Mouse (Mus musculus) B cell, adult 2 months (primary cell): ENCODE measurements around the gene Fam172a.

ENCODE experiments used
- DNase-seq, 2 experiments: peaks; one replicate each; pipeline ENCODE4 v3.0.0; 2022

Gene Fam172a

DNA sequence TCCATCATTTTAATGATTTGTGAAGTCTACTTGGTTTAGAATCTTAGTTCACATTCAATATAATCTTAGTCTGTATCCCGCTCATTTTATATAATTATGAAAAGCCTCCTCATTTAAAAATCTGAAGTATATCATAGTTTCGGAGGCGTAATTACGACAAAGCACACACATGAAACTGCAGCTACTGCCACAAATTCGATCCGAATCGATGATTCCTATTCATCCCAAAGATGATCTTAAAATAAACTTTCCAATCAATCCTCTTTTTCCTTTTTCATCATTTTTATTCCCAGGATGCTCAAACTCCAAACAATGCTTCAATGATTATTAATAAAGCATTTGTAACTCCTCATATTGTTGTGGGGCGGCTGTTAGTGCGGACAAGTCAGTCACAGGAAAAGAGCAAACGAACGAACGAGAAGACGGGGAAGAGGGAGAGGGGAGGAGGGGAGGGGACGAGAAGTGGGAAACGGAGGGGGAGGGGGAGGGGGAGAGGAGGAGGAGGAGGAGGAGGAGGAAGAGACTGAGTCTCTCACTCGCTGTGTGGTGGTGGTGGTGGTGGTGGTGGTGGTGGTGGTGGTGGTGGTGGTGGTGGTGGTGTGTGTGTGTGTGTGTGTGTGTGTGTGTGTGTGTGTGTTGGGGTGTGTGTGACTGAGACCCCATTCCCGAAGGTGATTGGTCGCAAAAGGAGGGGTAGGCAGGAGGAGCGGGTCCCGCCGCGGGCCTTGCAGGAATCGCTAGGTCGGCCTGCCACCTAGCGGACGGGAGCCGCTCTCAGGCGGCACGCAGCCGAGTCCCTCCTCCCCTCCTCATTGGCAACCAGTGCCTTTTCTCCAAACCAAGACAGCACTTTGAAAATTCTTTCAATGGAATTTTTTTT, 499.4 kb downstream of the Fam172a start:
- peak; percentile 59 to 63 for DNase-seq

DNA sequence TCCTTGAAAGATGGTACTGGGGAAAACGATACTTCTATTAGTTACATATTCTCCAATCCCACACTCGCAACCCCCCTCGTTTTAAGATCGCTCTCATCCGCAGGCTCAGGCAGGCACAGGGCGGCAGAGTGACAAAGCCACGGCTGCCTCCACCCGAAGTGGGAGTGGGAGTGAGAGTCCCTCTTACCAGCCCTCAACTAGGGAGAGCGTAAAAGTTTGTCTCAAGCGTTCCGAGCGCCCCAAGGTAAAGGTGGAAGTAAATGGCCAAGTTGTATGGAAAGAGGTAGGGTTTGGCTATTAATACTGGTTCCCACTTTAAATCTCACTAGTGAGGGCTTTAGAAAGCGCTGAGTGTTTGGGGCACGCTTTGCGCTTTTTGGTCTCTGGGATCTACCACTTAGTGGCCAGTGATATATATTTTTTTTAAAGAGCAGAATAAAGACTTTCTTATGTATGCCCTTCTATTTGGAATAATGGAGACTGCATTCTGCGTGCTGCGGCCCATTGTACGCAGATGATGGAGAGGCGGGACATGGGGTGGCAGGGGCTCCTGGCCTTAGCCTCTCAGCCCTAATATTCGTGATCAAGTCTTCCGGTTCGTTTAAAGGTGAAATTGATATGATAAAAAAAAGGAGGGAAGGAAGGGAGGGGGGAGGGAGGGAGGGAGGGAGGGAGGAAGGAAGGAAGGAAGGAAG, 500.2 kb downstream of the Fam172a start:
- no peak for DNase-seq

DNA sequence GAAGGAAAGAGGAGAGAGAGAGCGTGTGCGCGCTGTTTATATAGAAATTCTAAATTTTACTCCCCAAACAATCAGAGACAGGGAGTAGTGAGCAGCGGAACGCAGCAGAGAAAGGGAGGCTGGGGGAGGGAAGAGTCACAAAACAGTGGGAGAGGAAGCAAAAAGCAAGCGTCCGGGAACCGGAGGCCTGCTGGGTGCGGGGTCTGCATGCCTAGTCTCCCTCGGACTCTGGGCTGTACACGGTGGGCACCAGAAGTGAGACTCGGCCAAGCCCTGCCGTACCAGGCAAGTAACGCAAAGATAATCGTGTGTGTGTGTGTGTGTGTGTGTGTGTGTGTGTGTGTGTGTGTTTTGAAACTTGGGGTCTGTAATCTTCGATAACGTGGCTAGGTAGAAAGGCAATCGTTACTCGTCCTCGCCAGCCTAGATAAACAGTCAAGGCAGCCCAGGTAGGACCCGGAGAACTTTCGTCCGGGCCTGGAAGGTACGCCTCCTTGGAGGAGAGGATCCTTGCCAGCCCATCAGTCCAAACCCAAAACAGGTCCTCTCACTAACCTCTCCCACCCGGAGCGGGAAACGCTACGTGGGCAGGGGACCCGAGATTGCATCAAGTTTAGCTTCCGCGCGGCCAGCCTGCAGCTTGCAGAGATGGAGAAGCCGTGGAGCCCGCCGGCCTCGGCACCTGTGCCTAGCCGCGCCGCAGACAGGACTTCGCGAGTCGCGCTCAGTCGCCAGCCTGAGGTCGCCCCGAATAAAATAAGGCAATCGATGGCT, 500.9 kb downstream of the Fam172a start:
- no peak for DNase-seq

DNA sequence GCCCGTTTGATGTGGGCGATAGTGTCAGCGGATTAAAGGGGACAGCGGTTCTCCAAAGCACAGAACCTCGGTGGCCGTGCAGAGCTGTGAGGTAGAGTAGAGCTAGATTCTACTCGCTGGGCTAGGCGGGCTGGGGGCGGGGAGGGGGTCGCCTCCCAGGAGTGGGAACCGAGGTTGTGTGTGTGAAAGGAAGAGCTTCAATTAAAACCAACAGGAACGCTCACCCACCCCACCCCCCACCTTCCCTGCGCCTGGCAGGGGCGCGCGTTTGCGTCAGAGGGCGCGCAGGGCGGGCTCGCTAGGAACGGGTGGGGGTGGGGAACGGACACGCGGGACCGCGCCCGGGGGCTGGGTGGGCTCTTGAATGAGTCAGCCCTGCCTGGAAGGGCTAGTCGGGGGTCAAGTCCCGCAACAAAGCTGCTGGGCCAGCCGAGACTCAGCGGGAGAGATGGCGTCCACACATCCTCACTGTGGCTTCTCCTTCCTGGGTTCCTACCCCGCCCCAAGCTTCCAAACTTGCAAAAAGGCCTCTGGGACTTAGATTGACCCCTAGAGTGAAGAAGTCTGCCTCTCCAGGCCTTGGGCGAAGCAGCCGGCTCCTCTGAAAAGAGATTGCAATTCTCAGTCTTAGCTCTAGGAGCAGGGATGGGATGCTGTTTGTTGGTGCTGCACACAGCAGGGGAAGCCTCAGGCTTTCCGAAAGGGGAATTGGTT, 501.7 kb downstream of the Fam172a start:
- no peak for DNase-seq

DNA sequence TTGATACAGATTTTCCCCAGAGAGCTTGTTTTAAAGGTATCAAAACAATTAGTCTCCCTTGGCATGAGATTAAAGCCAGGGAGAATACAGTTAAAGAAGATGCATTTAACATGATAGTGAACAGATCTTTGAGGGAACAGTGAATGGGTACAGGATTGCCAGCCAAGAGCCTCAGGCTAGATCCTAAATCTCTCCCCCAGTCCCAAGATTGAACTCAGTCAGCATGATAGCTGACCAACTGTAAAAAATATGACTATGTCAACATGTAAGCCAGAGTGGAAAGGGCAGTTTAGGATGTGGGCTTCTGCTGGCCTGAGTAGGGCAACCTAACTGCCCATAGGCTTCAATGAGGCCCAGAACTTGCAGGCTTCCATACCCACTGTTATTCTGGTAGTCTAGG, 503.6 kb downstream of the Fam172a start:
- no peak for DNase-seq

DNA sequence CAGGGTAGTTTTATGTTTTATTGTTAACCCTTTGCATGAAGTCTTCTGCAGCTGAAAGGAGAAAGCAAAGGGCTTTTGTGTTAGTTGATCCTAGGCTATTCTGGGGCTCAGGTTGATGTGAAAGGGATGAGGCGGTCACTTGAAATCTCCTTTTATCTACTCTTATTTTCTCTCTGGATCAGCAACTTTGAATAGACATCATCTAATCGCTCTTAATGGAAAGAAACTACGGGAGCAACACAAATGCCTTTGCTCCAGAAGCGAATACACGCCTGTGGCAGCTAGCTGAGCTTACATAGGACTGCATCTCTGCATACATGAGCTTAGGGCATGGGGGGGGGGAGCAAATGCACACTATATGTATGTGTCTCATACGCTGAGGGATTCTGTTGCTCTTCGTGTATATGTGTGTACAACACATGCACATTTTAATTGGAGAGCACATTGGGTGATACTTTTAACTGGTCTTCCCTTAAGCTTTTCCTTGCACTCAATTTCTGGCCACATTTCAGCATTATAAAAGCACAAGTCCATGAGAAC, 505.1 kb downstream of the Fam172a start:
- DNase-seq: no peak

DNA sequence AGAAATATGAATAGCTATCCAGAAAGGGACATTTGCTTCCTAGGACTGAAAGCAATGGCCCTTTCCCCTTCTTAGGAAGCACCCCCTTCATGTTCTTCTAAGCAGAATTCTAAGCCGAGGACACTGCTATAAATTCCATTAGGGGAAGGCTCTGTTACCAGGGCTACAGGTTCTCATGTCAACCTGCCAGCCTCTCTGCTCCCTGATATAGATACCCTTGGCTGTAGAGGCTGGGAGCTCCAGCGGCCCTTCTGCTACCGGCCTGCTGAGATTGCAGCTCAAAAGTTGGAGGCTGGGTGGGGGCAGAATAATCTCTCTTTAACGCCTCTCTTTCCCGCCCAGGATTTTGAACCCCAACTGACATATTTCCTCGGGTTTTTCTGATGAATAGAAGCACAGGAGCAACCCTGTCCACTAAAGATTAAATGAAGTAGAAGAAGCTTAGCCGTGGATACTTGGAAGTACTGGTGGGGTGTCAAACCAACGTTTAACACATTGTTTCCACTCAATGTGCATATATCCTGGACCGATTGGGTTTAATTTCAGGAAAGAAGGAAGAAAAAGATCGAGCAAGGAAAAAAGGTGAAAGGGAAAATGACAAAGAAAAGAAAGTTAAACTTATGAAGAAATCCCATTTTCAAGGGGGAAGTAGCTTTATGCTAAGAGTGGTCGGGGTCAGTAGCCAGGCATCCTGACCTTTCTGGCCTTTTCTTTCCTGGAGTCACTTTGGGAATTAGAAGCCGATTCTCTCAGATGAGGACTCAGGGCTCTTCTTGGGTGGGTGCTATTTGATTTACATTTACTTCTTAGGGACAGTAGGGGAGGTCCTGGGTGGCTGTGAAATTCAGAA, 506.2 kb downstream of the Fam172a start:
- DNase-seq: no peak

DNA sequence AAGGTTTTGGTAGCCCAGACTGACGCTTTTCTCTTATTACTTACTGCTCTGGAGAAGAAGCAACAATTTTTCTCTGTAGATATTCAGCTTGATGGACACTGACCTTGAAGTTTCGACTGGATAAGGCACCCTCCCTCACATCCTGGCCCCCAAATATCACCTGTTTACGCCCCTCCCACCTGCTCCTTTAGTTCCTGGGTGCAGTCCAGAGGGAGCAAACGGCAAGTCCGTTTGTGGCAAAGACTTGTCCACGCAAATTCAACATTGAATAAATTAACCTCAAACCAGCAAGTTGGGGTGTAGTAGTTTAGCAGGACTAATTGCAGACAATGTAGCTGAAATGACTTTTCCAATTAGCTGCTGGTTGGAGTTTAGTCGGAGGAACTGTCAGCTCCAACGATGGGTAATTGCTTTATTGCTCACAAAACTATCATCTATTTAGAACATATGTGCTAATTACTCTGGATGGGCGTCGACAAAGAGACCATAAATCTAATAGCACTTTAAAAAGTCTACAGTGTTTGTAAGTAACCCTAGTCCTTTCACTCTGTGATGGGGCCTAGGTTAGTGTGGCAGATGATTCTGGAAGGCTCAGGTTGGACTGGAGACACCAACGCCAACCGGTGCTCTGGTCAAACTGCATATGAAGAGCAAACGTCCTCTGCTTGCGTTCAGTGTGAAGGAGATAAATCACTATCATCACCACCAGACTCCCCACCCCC, 507.0 kb downstream of the Fam172a start:
- no peak for DNase-seq

DNA sequence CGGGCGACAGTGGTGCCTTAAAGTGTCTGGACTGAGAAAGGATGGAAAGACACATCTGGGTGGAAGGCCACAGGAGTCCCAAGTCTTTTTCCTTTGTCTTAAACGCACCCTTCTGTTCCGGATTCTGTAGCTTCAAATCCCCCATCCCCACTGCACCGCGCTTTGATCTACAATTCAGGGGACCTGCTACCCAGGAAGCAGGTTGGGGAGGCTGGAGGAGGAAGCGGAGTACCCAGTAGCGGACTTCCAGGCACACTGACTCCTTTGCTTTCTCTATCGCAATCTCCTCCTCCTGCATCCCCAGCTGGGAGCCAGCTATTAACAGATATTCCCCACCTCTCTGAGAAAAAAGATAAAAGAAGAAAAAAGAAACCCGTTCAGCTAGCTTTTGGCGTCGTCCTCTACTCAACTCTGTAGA, 507.8 kb downstream of the Fam172a start:
- DNase-seq: no peak

DNA sequence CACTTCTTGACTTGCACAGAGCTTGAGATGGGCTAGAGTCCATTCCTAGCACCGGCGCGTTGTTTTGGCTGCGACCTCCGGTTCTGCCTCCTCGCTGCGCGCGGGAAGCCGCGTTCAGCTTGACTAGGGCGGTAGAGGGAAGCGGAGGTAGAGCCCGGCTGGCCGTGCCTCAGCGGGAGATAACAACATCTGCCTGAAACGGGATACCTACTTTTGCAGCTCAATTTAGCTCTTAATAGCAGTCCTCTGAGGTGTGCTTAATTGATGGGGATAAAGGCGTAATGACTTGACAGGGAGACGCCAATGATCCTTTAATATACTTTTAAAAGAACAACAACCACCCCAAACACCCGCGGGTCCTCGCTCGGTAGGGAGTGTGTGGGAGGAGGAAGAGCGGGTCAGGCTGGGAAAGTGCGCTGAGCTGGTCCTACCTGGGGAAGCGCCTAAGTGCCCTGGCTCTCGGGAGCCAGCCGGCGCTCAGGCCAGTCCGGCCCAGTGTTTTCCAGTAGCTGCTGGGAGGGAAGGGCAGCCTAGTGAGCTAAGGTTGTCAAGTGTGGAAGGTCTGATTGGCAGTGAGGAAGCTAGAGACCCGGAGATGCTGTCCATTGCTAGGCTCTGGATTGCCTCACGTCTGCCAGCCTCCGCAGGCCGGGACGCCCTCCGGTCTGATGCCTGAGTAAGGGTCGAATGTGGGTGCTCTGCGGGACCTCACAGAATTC, 508.4 kb downstream of the Fam172a start:
- no peak for DNase-seq

DNA sequence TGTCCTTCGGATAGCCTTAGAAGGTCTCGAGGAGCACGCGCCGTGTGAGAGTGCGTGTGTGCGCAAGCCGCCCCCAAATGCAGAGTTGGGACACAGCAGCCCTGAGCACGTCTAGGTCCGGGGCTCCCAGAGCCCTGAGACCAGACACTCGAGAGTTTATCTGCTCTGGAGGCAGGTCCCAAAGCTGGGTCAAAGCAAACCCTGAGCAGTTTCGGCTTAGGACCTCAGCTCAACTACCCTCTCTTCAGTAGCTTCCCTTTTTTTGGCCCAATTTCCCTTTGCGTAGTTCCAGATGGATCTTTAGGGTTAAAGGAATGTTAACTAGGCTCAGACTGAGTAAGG, 508.9 kb downstream of the Fam172a start:
- DNase-seq: no peak

DNA sequence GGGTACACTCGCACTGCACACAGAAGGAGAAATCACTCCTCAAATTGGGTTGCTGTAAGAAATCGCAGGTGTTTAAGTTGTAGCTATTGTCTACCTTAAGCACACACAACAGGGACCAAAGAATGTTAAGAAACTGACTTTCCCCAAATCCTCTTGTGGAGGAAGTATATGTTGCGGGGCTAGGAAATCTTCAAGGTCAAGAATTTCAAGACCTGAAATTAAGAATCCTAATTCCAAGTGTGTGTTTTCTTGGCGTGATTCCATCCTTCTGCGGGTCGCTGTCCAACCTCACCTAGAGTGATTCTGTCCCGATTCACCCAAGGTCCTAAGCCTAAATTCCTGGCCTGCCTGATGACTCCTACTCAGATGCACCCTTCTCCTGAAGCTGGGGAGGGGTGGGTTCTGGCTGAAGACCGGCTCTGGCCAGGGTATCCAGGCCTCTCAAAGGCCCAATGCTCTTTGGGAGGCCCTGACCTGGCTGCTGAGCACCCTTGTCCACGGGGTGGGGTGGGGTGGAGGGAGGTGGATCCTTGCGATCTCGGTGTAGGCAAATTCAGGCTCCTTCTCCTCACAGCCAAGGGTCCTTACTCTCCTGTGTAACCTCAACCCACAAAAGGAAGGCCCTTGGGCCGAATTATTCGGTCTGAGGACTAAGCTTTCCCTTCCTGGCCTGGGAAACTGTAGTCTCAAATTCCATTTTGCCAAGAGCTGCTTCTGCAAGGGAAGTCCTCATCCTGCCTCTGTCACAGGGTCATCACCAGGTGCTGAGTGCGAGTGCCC, 509.6 kb downstream of the Fam172a start:
- DNase-seq: no peak

DNA sequence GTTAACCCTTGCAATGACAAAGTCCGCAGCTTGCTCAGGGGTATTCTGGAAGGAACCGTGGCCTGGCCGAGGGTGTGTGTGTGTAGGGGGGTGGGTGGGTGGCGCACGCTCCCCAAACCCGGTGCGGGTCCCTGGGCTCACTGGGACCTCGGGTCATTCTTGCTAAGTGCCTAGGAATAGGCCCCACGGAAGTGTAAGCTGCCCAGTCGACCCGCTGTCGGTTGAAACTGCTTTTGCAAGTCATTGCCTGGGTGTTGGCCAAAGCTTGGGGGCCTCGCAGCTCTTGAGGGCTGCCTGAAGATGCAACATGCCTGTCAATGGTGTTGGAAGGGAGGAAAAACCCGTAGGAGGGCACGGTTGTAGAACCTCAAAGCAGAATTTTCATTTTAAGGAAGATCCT, 510.3 kb downstream of the Fam172a start:
- no peak for DNase-seq

DNA sequence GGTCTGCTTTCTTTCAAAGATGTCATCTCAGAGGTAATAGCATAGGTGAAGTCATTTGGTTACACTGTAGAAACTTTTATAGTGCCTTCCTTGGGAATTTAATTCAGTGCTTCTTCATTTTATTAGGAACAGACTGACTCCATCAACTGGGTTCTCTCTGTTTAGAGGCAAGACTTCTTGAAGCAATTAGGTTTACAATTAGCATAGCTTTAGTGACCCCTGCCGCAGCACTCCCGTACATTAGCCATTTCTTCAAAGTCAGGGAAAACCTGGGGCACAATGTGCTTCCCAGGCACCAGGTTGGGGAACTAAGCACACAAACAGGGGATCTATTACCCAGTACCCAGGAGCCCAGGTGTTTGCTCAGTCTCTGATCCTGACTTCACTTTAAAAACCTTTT, 511.3 kb downstream of the Fam172a start:
- no peak for DNase-seq

DNA sequence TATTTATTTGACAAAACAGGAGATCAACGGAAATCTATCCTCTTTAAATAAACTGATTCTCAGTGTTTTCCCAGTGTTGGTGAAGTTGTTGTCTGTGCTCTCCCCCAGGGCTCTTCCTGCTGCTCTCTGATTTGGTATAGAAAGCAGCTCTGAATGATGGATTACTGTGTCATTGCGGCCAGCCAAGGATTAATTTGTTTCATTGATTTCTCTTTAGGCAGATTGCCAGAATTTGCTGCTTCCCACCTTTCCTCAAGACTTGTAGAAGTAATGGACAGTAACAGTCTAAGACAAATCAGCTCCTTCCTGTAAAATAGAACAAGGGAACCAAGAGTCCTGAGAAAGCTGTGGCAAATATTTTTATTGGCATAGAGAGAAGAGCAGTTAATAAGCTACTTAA, 513.4 kb downstream of the Fam172a start:
- DNase-seq: no peak
